Mouse (Mus musculus) right cerebral cortex, adult 2 months (tissue): ENCODE results near the gene Fam234a.
"Not testable (repeated sequence)": the region's sequence is repeated elsewhere in the genome, so short reads cannot be mapped to it uniquely, and the experiment has no call there.

Source experiments
- DNase-seq, 2 experiments: peaks; one replicate each; pipeline ENCODE4 v3.0.0; 2021 to 2022; ENCODE audit warnings: low spot score in 2 of 2

Fam234a gene

DNA sequence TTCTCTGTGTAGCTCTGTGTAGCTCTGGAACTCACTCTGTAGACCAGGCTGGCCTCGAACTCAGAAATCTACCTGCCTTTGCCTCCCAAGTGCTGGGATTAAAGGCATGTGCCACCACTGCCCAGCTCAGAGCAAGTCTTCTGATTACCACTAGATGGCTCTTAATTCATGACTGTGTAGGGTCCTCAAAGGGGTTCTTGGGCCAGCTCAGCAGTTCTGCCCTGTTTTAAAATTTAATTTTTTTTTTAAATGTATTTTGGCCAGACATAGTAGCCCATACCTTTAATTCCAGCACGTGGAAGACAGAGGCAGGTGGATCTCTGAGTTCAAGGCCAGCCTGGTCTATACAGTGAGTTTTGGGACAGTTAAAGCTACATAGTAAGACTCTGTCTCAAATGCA, 68.8 kb downstream of the Fam234a start:
- not testable (repeated sequence) for DNase-seq

DNA sequence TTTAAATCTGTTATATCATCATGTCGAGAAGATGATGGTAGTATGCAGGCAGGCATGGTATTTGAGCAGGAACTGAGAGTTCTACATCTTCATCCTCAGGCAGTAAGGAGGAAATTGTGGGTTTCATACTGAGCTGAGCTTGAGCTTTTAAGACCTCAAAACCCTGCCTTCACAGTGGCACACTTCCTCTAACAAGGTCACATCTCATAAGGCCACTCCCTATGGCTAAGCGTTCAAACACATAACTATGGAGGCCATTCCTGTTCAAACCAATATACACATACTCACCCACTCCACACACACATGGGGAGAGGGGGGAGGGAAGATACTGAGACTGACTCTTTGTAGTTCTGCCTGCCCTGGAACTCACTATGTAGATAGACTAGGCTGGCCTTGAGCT, 76.0 kb downstream of the Fam234a start:
- DNase-seq: no peak

DNA sequence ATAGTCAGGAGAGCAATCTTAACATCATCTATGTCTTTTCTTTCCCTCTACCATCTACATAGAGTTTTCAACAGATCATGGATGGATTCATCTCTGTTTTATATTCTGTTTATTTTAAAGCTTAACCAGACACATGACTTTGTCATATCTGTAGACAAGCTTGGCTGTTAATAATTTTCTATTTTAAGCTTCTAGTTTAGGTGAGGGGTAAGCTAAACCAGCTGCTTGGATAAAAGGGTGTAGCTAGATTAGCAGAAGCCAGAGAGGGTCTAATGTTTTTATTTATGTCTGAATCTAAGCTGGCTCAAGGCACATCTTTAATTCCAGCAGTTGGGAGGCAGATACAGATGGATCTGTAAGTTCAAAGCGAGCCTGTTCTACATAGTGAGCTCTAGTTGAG, 81.3 kb downstream of the Fam234a start:
- no peak for DNase-seq
